In the genomic region with DNA sequence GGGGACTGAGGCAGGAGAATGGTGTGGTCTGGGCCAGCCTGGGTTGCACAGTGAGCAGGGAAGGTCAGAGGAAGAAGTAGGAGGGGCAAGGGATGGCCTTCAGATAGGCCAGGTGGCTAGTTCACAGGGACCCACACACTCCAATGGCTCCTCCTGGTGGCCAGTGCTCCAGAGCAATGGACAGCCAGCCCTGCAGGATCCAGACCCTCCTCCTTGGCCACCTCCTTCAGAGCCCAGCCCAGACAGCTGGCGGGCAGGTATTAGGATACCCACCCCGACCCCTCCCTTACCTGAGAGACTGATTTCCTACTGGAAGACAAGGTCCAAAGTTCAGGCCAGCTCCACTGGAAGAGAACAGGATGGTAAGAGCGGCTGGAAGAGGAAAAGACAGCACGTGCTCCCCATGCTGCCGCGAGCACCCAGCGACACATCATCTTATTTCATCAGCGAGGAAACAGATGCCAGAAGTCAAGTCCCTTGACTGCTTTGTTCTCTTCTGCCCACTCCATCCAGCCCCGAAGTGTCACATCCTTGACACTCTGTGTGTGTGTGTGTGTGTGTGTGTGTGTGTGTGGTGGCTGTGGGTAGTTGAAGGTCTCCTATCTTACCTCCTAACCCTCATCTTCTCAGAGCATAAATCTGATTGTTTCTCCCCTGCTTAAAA, we compare ENCODE assay signal across 14 mouse cellular contexts. TPM values are rescaled to one million over a fixed set of nuclear protein-coding genes. Genes with fewer than 3 reads are reported as not detected.
A peak's percentile ranks its signal among the peaks of the same experiment; 100 is the strongest.
DNase-seq lines count a peak whose midpoint lies in the region; ATAC-seq and TF ChIP-seq lines count a peak whose summit lies in the region.
"Had no signal": no experiment of that assay in that cellular context is flagged by ENCODE, and none has a peak within 500 bp of the region (broad histone marks: within the 10 kb centered on the region; RNA-seq: fewer than 3 reads in every experiment).

No protein-coding gene starts in this region.

- peak; percentile 93 for DNase-seq in heart, adult 11 months
- DNase-seq in heart, adult 9 months (ENCODE audit: low spot score in 2 of 2): no peak
- DNase-seq in lung, embryonic 14.5 days: no peak
- no peak for DNase-seq in lung, postnatal 25 days (ENCODE audit: low spot score)
- peak; percentile 77 for DNase-seq in kidney, adult 9 months
- DNase-seq in stomach, postnatal 0 days (ENCODE audit: low spot score): peak; percentile 60
- no peak for DNase-seq in thymus, adult 18-20 months
- no peak for DNase-seq in adrenal gland, postnatal 4 days (ENCODE audit: low spot score in 2 of 2)
- DNase-seq: B cell, adult 2 months; gastrocnemius, postnatal 25 days; layer of hippocampus, adult 9-11 months; thymus, postnatal 36 days had no signal

- H3K4me3 ChIP-seq in lung, embryonic 14.5 days (ENCODE audit: low read depth, low read length): no peak overlapping the region
- H3K4me3 ChIP-seq in stomach, postnatal 0 days (ENCODE audit: low read depth, low read length): no peak overlapping the region
- H3K4me3 ChIP-seq: liver, embryonic 15.5 days had no signal

- H3K27me3 ChIP-seq in lung, embryonic 14.5 days (ENCODE audit: insufficient read depth, low read length): no peaks in the 10 kb centered on the region
- no peaks in the 10 kb centered on the region for H3K27me3 ChIP-seq in stomach, postnatal 0 days (ENCODE audit: control insufficient read depth, insufficient read depth, low read length)

- H3K4me1 ChIP-seq in lung, embryonic 14.5 days (ENCODE audit: insufficient read depth): peaks cover 6% of the 10 kb centered on the region
- H3K4me1 ChIP-seq in stomach, postnatal 0 days (replicated peaks; ENCODE audit: control insufficient read depth, insufficient read depth): no peaks in the 10 kb centered on the region; the same call in 1 of the 2 replicates

- peak; percentile 47 for TF ChIP-seq CTCF in lung, embryonic 14.5 days (IDR thresholded peaks at IDR 0.05; ENCODE audit: low read depth)
- TF ChIP-seq CTCF in stomach, postnatal 0 days (IDR thresholded peaks at IDR 0.05; ENCODE audit: low read depth): peak; percentile 56

- ATAC-seq in lung, embryonic 14.5 days (ENCODE audit: insufficient read depth): no peak
- ATAC-seq in stomach, postnatal 0 days (ENCODE audit: low FRiP score, low TSS enrichment): peak; percentile 15; the same call in 1 of the 2 replicates

- H3K4me2 ChIP-seq in lung, embryonic 14.5 days: no peak overlapping the region
- no peak overlapping the region for H3K4me2 ChIP-seq in stomach, postnatal 0 days (replicated peaks; ENCODE audit: low read depth)
- H3K4me2 ChIP-seq: liver, embryonic 15.5 days had no signal

- peaks cover 39% of the 10 kb centered on the region for H3K36me3 ChIP-seq in lung, embryonic 14.5 days (ENCODE audit: insufficient read depth)
- H3K36me3 ChIP-seq in stomach, postnatal 0 days (ENCODE audit: control insufficient read depth, insufficient read depth, low read length): peaks cover 15% of the 10 kb centered on the region
- H3K36me3 ChIP-seq: liver, embryonic 15.5 days had no signal

- WGBS in lung, embryonic 14.5 days: 71% methylated on average over 9 of the region's 9 CpGs
- 77% methylated on average over 9 of the region's 9 CpGs for WGBS in stomach, postnatal 0 days

- TF ChIP-seq EP300 in stomach, postnatal 0 days (optimal IDR thresholded peaks at IDR 0.05): no peak

- no peaks in the 10 kb centered on the region for H3K9me3 ChIP-seq in lung, embryonic 14.5 days (ENCODE audit: low read depth, low read length)
- H3K9me3 ChIP-seq in stomach, postnatal 0 days (ENCODE audit: control insufficient read depth, low read length): no peaks in the 10 kb centered on the region
- H3K9me3 ChIP-seq: liver, embryonic 15.5 days had no signal

- no peak overlapping the region for H3K27ac ChIP-seq in lung, embryonic 14.5 days (ENCODE audit: low read depth)
- H3K27ac ChIP-seq in stomach, postnatal 0 days (replicated peaks): no peak overlapping the region
- H3K27ac ChIP-seq: liver, embryonic 15.5 days had no signal

- no peak overlapping the region for H3K9ac ChIP-seq in lung, embryonic 14.5 days
- no peak overlapping the region for H3K9ac ChIP-seq in stomach, postnatal 0 days (ENCODE audit: low read length)
- H3K9ac ChIP-seq: liver, embryonic 15.5 days had no signal

RNA-seq across cellular contexts. Expression of gene Fblim1, which starts 10.2 kb away (rescaled TPM):
- polyA plus RNA-seq in lung, embryonic 14.5 days (2014; fragmentation: Nextera tagmentation; extraction: Ambion mirVana): 83.6 and 89.2 TPM in 2 replicates
- 45.1 and 49.2 TPM in 2 replicates for polyA plus RNA-seq in stomach, postnatal 0 days (2015; fragmentation: Nextera tagmentation; extraction: Ambion mirVana)
- 10 to 100 TPM; 24.9 to 32.1 TPM for total RNA-seq in adrenal gland, postnatal 4 days (2021)

RNA-seq across cellular contexts. Expression of gene Tmem82, which starts 22.7 kb away (rescaled TPM):
- 0.38 and 0.50 TPM in 2 replicates for polyA plus RNA-seq in lung, embryonic 14.5 days (2014; fragmentation: Nextera tagmentation; extraction: Ambion mirVana)
- polyA plus RNA-seq in stomach, postnatal 0 days (2015; fragmentation: Nextera tagmentation; extraction: Ambion mirVana): 2.2 and 2.3 TPM in 2 replicates
- total RNA-seq in adrenal gland, postnatal 4 days (2021): 1 to 10 TPM; 3.7 to 3.8 TPM

RNA-seq across cellular contexts. Expression of gene Slc25a34, which starts 27.9 kb away (rescaled TPM):
- polyA plus RNA-seq in lung, embryonic 14.5 days (2014; fragmentation: Nextera tagmentation; extraction: Ambion mirVana): not detected in 2 replicates
- polyA plus RNA-seq in stomach, postnatal 0 days (2015; fragmentation: Nextera tagmentation; extraction: Ambion mirVana): 1.6 and 1.8 TPM in 2 replicates
- 1 to 10 TPM; 7.4 to 9.5 TPM for total RNA-seq in adrenal gland, postnatal 4 days (2021)
- total RNA-seq: hematopoietic stem cell, adult 5-6 weeks had no signal

RNA-seq across cellular contexts. Expression of gene Spen, which starts 57.3 kb away (rescaled TPM):
- polyA plus RNA-seq in lung, embryonic 14.5 days (2014; fragmentation: Nextera tagmentation; extraction: Ambion mirVana): 15.4 and 15.9 TPM in 2 replicates
- polyA plus RNA-seq in stomach, postnatal 0 days (2015; fragmentation: Nextera tagmentation; extraction: Ambion mirVana): 2.9 and 3.2 TPM in 2 replicates
- total RNA-seq in adrenal gland, postnatal 4 days (2021): 10 to 100 TPM; 57.4 to 67.8 TPM

Comparison
In these comparisons a context has a peak if more than half of its experiments do, and no peak if none do; other contexts are left out.
1. DNase-seq: peak in heart, adult 11 months (single experiment), kidney, adult 9 months (single experiment) and stomach, postnatal 0 days (single experiment); none in heart, adult 9 months (0 of 2), lung, embryonic 14.5 days (single experiment), lung, postnatal 25 days (single experiment), thymus, adult 18-20 months (0 of 2) and adrenal gland, postnatal 4 days (0 of 2).